Mouse (Mus musculus) intestine, embryonic 14.5 days (tissue): ENCODE measurements around the gene Gpatch2. TPM values are rescaled to one million over a fixed set of nuclear protein-coding genes. Genes with fewer than 3 reads are reported as not detected.

Experiments used
- ATAC-seq: fragments of 200-750 bp; cut with Nextera tagmentation; replicated peaks from 2 replicates; pipeline ENCODE4 v1.8.0; 2017; ENCODE audit warnings: low read depth, moderate number of reproducible peaks, moderate TSS enrichment, moderate library complexity; ENCODE audit not compliant: low FRiP score, low TSS enrichment
- DNase-seq: peaks from one replicate; pipeline ENCODE4 v3.0.0-alpha.2; 2018; ENCODE audit warnings: low spot score
- H3K27ac ChIP-seq: fragments of 300-500 bp; sonication (generic); 2 replicates; pipeline ENCODE4 v1.5.1; 2014; ENCODE audit warnings: low read depth, mild to moderate bottlenecking, control low read depth
- H3K27me3 ChIP-seq: fragments of 300-500 bp; sonication (generic); replicated peaks from 2 replicates; pipeline ENCODE4 v1.6.1; 2014; ENCODE audit warnings: low read length, control low read depth; ENCODE audit not compliant: control insufficient read depth, insufficient read depth
- H3K36me3 ChIP-seq: fragments of 300-500 bp; sonication (generic); 2 replicates; pipeline ENCODE4 v1.6.1; 2014; ENCODE audit warnings: low read length, control low read depth; ENCODE audit not compliant: control insufficient read depth, insufficient read depth
- H3K4me1 ChIP-seq: fragments of 300-500 bp; sonication (generic); replicated peaks from 2 replicates; pipeline ENCODE4 v1.6.1; 2014; ENCODE audit warnings: low read length, control low read depth, mixed read lengths; ENCODE audit not compliant: control insufficient read depth, insufficient read depth
- H3K4me2 ChIP-seq: fragments of 300-500 bp; sonication (generic); 2 replicates; pipeline ENCODE4 v1.6.1; 2014; ENCODE audit warnings: low read length
- H3K4me3 ChIP-seq: fragments of 300-500 bp; sonication (generic); 2 replicates; pipeline ENCODE4 v1.5.1; 2014; ENCODE audit warnings: low read depth, low read length, control low read depth, mixed read lengths
- H3K9ac ChIP-seq: fragments of 300-500 bp; sonication (generic); 2 replicates; pipeline ENCODE4 v1.6.1; 2014; ENCODE audit warnings: mild to moderate bottlenecking, low read length
- H3K9me3 ChIP-seq: fragments of 300-500 bp; sonication (generic); 2 replicates; pipeline ENCODE4 v1.6.1; 2016; ENCODE audit warnings: low read length, control low read depth; ENCODE audit not compliant: control insufficient read depth
- WGBS: fragments of 180-500 bp; shearing (Covaris S2); extraction: QIAGEN DNeasy Blood & Tissue Kit; methylation state at CpG from one replicate; pipeline ENCODE4 v1.1.7; 2014; 5-methylcytosine and 5-hydroxymethylcytosine counted together
- polyA plus RNA-seq: library from polyadenylated mRNA; unstranded; fragments of >200 nt; fragmentation: Nextera tagmentation; extraction: Ambion mirVana; gene quantifications from 2 replicates; pipeline ENCODE4 v1.2.1, GENCODE M21; 2014

Gene Gpatch2
- polyA plus RNA-seq, 1 experiment from 2014 or later = 21.1 TPM

DNA sequence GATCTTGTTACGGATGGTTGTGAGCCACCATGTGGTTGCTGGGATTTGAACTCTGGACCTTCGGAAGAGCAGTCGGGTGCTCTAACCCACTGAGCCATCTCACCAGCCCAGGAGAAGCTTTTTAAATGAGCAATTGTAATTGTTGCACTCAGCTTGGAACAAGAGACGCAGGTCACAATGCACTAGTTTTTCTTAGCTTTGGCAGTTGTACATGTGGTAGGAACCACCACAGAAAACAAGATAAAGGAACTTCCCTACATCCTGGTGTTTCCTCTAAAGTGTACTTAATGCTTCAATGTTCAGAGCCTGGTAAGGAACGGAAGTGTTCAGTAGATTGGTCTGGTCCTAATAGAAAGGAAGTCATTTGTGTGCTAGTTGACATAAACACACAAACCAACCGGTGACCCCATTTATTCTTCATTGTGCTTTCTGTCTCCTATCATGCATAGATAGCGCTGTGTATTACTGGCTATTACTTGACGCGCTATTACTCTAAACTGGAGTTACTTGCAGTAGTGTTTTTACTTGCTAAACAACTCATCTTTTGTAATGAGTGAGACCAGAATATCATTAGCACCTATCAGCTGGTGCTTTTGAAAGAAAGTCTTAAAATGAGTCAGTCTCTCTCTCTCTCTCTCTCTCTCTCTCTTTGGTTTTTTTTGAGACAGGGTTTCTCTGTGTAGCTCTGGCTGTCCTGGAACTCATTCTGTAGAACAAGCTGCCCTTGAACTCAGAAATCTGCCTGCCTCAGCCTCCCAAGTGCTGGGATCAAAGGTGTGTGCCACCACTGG is 1.5 kb downstream of the Gpatch2 start:
- DNase-seq (no peak), ATAC-seq (no peak)
- Histone ChIP-seq H3K9ac (no peak overlapping the region), H3K4me1 (0 out of 2 replicates have a peak, but pooled peaks cover 3% of the 10 kb centered on the region), H3K27me3 (no peaks in the 10 kb centered on the region), H3K36me3 (no peaks in the 10 kb centered on the region), H3K4me2 (no peak overlapping the region), H3K27ac (no peak overlapping the region), H3K4me3 (no peak overlapping the region), H3K9me3 (no peaks in the 10 kb centered on the region)
- WGBS = 94% methylated on average over 9 of the region's 9 CpGs

DNA sequence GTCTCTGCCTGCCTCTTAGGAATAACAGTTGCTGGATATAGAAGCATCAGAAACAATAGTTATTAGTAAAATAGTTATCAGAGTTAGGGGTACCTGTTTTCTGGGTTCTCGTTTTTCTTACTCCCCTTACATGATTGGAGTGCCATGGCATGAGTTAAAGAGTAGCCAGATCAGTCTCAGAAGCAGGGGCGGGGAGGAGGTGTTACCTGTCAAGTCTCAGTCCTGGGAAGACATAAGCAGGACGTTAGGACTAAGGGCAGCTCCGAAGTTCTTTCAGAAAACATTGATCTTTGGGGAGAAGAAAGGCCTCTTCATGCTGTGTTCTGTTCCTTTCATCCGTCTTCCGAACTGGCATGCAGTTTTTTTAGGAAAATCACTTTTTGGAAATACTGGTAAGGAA is 5.4 kb downstream of the Gpatch2 start:
- H3K9ac ChIP-seq = no peak overlapping the region
- no peaks in the 10 kb centered on the region for H3K9me3 ChIP-seq
- H3K27ac ChIP-seq = no peak overlapping the region
- 0 out of 2 replicates have a peak, but pooled peaks cover 3% of the 10 kb centered on the region for H3K4me1 ChIP-seq
- H3K4me2 ChIP-seq = no peak overlapping the region
- DNase-seq (no peak), ATAC-seq (no peak)
- no peak overlapping the region for H3K4me3 ChIP-seq
- H3K27me3 ChIP-seq = no peaks in the 10 kb centered on the region
- WGBS = 63% methylated on average over 6 of the region's 6 CpGs
- H3K36me3 ChIP-seq = peaks cover 4% of the 10 kb centered on the region

DNA sequence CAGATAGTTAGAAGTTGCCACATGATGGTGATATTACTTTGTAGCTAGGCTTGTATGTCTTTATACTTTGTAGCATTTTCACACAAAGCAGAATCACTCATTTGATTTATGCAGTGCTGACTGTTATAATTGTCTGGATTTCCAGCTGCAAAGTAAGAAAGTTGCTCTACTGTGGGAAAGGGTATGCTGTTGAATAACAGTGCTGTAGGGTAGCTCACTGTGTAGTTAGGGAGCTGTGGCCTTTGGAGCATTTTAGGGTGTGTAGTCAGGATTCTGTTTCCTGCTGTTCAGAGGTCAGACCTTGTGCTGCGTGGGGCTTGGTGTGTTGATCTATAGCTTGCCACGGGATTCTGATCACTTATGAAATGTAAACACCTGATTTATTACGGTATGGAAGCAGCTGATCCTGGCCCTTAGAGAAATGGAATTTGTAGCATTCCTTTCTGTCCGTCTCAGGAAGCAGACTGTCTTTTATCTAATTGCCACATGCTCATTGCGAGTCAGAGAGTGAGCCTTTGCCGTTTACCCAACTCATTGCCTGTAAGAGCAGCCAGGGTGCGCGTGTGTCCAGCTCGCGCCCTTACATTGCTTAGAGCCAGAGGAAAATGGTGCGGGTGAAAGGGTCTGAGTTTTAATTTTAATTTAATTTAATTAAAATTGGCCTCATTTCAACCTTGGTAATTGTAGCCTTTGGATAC is 11.2 kb downstream of the Gpatch2 start:
- Histone ChIP-seq H3K9me3 (no peaks in the 10 kb centered on the region), H3K4me2 (no peak overlapping the region), H3K4me3 (no peak overlapping the region), H3K36me3 (peaks cover 20% of the 10 kb centered on the region), H3K27me3 (no peaks in the 10 kb centered on the region), H3K4me1 (peaks cover 11% of the 10 kb centered on the region), H3K9ac (no peak overlapping the region), H3K27ac (no peak overlapping the region)
- DNase-seq (no peak), ATAC-seq (0 out of 2 replicates have a peak, but pooled peaks have one; percentile 62)
- WGBS = 56% methylated on average over 11 of the region's 11 CpGs

DNA sequence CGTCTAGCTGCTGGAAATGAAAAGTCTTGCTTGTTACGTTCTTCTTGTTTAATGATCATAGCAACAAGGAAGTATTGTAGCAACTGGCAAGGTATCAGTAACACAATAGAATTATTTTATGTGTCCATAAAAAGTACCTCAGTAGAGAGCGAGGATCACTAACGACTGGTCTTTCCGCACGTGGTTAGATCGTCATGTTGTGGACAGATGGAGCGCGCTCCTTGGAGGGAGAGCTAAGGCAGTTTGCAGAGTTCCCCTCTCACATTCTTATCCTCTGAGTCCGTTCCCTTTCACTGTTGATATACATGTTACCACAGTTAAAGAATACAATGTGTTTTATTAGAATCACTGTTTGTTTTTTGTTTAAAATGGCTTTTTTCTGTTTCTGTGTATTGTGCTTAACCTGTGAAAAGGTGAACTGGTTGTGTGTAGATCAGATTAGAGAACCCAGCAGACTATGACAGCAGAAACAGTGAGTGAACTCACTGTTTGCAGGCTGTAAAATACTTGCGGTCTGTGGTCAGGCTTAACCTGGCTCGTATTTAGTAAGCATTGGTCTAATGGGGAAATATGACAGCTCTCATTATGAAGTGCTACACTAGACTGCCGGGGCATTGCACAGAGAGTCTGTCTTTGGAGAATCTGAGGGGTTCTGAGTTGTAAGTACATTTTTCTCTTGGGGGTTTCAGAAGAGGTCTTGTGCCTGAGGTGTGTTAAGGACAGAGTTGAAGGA is 13.3 kb downstream of the Gpatch2 start:
- H3K27me3 ChIP-seq = no peaks in the 10 kb centered on the region
- H3K4me2 ChIP-seq = no peak overlapping the region
- no peak overlapping the region for H3K27ac ChIP-seq
- peaks cover 11% of the 10 kb centered on the region for H3K4me1 ChIP-seq
- DNase-seq (no peak), ATAC-seq (no peak)
- no peaks in the 10 kb centered on the region for H3K9me3 ChIP-seq
- H3K36me3 ChIP-seq = peaks cover 27% of the 10 kb centered on the region
- H3K4me3 ChIP-seq = no peak overlapping the region
- no peak overlapping the region for H3K9ac ChIP-seq
- WGBS = 74% methylated on average over 13 of the region's 13 CpGs

DNA sequence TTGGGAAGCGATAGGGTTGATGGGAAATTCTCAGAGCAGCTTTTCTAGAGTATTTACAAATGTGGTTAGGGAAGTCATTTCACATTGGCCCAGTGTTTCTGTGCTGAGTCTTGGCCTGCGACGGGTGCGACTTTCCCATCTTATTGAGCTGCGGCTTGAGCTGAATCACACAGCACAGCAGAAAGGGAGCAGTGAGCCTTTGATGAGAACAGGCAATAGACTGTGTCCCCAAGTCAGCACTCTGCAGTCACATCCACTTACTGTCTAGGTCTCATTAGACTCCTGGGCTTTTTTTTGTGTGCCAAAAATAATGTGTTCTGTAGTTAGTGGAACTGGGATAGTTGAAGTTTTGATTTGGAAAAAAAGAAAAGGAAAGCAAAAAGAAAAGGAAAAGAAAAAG is 14.9 kb downstream of the Gpatch2 start:
- ATAC-seq = no peak
- no peak for DNase-seq
- H3K36me3 ChIP-seq = peaks cover 31% of the 10 kb centered on the region
- H3K27me3 ChIP-seq = no peaks in the 10 kb centered on the region
- H3K4me1 ChIP-seq = peaks cover 11% of the 10 kb centered on the region
- H3K27ac ChIP-seq = no peak overlapping the region
- H3K9me3 ChIP-seq = no peaks in the 10 kb centered on the region
- H3K4me2 ChIP-seq = no peak overlapping the region
- H3K4me3 ChIP-seq = no peak overlapping the region
- 87% methylated on average over 5 of the region's 5 CpGs for WGBS
- no peak overlapping the region for H3K9ac ChIP-seq

DNA sequence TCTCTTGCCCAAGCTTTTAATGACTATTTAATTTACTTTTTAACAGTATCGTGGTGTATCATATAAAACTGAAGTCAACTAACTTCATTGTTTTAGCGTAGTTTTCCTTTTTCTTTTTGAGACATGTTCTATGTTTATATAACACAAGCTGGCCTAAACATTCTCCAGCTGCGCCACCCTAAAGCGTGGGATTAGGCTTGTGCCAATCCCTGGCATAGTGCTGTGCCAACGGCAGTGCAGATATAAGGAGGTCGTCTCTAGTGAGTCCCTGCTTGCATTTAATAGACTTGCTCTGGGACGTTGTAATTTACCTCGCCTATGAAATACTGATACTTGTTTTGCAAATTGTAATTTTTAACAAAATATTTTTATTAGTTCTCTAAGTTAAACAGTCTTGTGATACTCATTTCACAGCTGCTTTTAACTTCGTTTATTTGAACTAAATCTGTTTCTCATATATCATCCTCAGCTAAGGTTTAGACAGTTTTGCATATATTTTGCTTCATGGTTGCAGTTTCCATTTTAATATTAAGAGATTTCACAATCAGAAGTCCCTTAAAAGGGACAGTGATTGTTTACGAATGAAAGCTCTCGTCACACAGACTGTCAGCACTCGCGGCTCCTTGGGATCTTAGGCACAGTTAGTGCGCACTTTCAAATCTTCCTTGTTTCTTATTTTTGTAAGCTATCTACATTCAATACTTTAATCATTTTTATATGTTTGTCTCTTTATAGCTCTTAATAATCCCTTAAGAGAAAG is 17.1 kb downstream of the Gpatch2 start:
- 69% methylated on average over 14 of the region's 14 CpGs for WGBS
- H3K4me2 ChIP-seq = no peak overlapping the region
- no peak overlapping the region for H3K9ac ChIP-seq
- peaks cover 25% of the 10 kb centered on the region for H3K36me3 ChIP-seq
- no peak overlapping the region for H3K27ac ChIP-seq
- no peaks in the 10 kb centered on the region for H3K9me3 ChIP-seq
- DNase-seq (no peak), ATAC-seq (no peak)
- no peak overlapping the region for H3K4me3 ChIP-seq
- H3K27me3 ChIP-seq = no peaks in the 10 kb centered on the region
- H3K4me1 ChIP-seq = no peaks in the 10 kb centered on the region; the same call in none of the 2 replicates

DNA sequence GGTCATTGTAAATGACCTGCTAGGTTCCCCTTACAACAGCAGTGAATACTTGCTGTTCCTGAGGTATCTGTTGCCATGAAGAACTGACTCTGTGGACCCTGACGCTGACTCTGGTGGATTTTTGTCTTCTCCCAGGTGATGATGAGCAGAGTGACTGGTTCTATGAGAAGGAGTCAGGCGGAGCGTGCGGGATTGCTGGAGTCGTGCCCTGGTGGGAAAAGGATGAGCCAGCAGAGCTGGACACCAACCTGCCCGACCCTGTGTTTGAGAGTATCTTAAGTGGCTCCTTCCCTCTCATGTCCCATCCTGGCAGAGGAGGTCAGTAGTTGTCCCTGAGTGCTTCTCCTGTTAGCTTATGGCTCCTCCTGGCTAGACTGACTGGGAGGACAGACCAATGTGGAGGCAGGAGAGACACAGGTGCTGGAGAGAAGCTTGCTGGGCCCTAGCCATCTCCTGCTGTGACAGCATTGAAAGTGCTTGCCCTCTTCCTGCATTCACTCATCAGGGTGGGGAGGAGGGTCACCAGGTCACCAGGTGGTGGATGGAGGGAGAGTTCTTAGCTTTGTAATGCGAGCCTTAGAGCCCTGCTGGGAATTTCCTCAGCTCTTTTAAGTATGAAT is 17.8 kb downstream of the Gpatch2 start:
- Histone ChIP-seq H3K9ac (no peak overlapping the region), H3K36me3 (peaks cover 22% of the 10 kb centered on the region), H3K27ac (no peak overlapping the region), H3K27me3 (no peaks in the 10 kb centered on the region), H3K4me2 (no peak overlapping the region), H3K9me3 (no peaks in the 10 kb centered on the region), H3K4me1 (no peaks in the 10 kb centered on the region; the same call in none of the 2 replicates), H3K4me3 (no peak overlapping the region)
- WGBS = 72% methylated on average over 7 of the region's 7 CpGs
- ATAC-seq (no peak), DNase-seq (no peak)

DNA sequence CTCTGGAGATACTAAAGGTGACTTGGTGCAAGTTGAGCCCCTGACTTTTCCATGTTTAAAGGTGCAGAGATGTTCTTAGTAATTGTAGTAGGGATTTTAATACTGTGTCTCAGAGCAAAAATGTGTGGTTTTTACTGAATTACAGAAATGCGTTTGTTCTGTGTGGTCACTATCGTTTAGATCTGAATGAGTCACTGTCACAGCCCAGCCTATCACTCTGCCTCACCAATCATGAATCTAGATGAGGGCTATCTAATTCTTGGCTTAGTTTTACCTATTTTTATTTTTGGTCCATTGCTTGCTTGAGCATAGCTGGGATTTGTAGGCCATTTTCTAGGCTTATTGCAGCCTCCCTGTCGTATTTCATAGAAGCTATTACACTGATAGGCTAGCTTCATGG is 19.9 kb downstream of the Gpatch2 start:
- H3K27ac ChIP-seq = no peak overlapping the region
- H3K9me3 ChIP-seq = no peaks in the 10 kb centered on the region
- WGBS = 92% methylated on average over 3 of the region's 3 CpGs
- H3K36me3 ChIP-seq = peaks cover 22% of the 10 kb centered on the region
- H3K4me2 ChIP-seq = no peak overlapping the region
- H3K4me1 ChIP-seq = no peaks in the 10 kb centered on the region; the same call in 1 of the 2 replicates
- H3K9ac ChIP-seq = no peak overlapping the region
- no peaks in the 10 kb centered on the region for H3K27me3 ChIP-seq
- ATAC-seq = no peak
- no peak for DNase-seq
- no peak overlapping the region for H3K4me3 ChIP-seq
